Mouse (Mus musculus) heart, embryonic 10.5 days (tissue): Measurements from ENCODE around the gene Elovl2. TPM values are rescaled to one million over a fixed set of nuclear protein-coding genes. Genes with fewer than 3 reads are reported as not detected.
"Not testable (repeated sequence)": the region's sequence is repeated elsewhere in the genome, so short reads cannot be mapped to it uniquely, and the experiment has no call there.

Source experiments
- DNase-seq: peaks from one replicate; pipeline ENCODE4 v3.0.0-alpha.2; 2017; ENCODE audit warnings: low spot score
- H3K27ac ChIP-seq: fragments of 300-500 bp; sonication (generic); 2 replicates; pipeline ENCODE4 v1.5.1; 2016; ENCODE audit warnings: mild to moderate bottlenecking
- H3K27me3 ChIP-seq: fragments of 300-500 bp; sonication (generic); 2 replicates; pipeline ENCODE4 v1.6.1; 2016; ENCODE audit warnings: mild to moderate bottlenecking; ENCODE audit not compliant: poor library complexity, insufficient read depth, severe bottlenecking
- H3K36me3 ChIP-seq: fragments of 300-500 bp; sonication (generic); 2 replicates; pipeline ENCODE4 v1.6.1; 2016; ENCODE audit warnings: mild to moderate bottlenecking, moderate library complexity
- H3K4me1 ChIP-seq: fragments of 300-500 bp; sonication (generic); 2 replicates; pipeline ENCODE4 v1.6.1; 2016; ENCODE audit warnings: mild to moderate bottlenecking
- H3K4me3 ChIP-seq: fragments of 300-500 bp; sonication (generic); 2 replicates; pipeline ENCODE4 v1.5.1; 2016; ENCODE audit warnings: mild to moderate bottlenecking, moderate library complexity
- H3K9me3 ChIP-seq: fragments of 300-500 bp; sonication (generic); 2 replicates; pipeline ENCODE4 v1.6.1; 2016; ENCODE audit warnings: mild to moderate bottlenecking, moderate library complexity
- WGBS: fragments of 180-500 bp; shearing (Covaris S2); methylation state at CpG from one replicate; pipeline ENCODE4 v1.1.7; 2016; 5-methylcytosine and 5-hydroxymethylcytosine counted together
- polyA plus RNA-seq: library from polyadenylated mRNA; unstranded; fragments of >200 nt; fragmentation: Nextera tagmentation; extraction: Ambion mirVana; gene quantifications from 2 replicates; pipeline ENCODE4 v1.2.1, GENCODE M21; 2016

Elovl2 gene
- polyA plus RNA-seq, 1 experiment from 2014 or later: 15.5 TPM

- Histone ChIP-seq H3K9me3 (no peaks in the 10 kb centered on the region), H3K4me1 (no peaks in the 10 kb centered on the region), H3K4me3 (no peak overlapping the region), H3K36me3 (no peaks in the 10 kb centered on the region), H3K27ac (no peak overlapping the region), H3K27me3 (no peaks in the 10 kb centered on the region)
- no peak for DNase-seq
- 81% methylated on average over 5 of the region's 5 CpGs for WGBS
Observed at GRCm38 (mm10) chr13:41230256-41230655, 10.1 kb upstream of the Elovl2 start.

GRCm38 (mm10) chr13:41228060-41228459 lies 7.9 kb upstream of the Elovl2 start:
- WGBS: 78% methylated on average over 5 of the region's 5 CpGs
- H3K9me3 ChIP-seq: no peaks in the 10 kb centered on the region
- H3K27me3 ChIP-seq: no peaks in the 10 kb centered on the region
- H3K27ac ChIP-seq: no peak overlapping the region
- no peaks in the 10 kb centered on the region for H3K4me1 ChIP-seq
- no peak overlapping the region for H3K4me3 ChIP-seq
- H3K36me3 ChIP-seq: no peaks in the 10 kb centered on the region
- no peak for DNase-seq

GRCm38 (mm10) chr13:41226513-41226912 lies 6.3 kb upstream of the Elovl2 start:
- Histone ChIP-seq H3K36me3 (0 out of 2 replicates have a peak, but pooled peaks cover 2% of the 10 kb centered on the region), H3K9me3 (no peaks in the 10 kb centered on the region), H3K27me3 (no peaks in the 10 kb centered on the region), H3K4me1 (no peaks in the 10 kb centered on the region), H3K4me3 (no peak overlapping the region), H3K27ac (no peak overlapping the region)
- DNase-seq: no peak
- 74% methylated on average over 5 of the region's 5 CpGs for WGBS

GRCm38 (mm10) chr13:41219687-41220303 lies 410 bp downstream of the Elovl2 start:
- peaks cover 8% of the 10 kb centered on the region; the same call in 1 of the 2 replicates for H3K4me1 ChIP-seq
- H3K36me3 ChIP-seq: 0 out of 2 replicates have a peak, but pooled peaks cover 2% of the 10 kb centered on the region
- 0 out of 2 replicates have a peak, but pooled peaks cover 5% of the 10 kb centered on the region for H3K9me3 ChIP-seq
- 4% methylated on average over 35 of the region's 39 CpGs for WGBS
- H3K27ac ChIP-seq: peak overlapping the region; percentile 86
- peak; percentile 77 for DNase-seq
- no peaks in the 10 kb centered on the region for H3K27me3 ChIP-seq
- H3K4me3 ChIP-seq: peak overlapping the region; percentile 74

GRCm38 (mm10) chr13:41219056-41219455 lies 1.1 kb downstream of the Elovl2 start:
- no peak overlapping the region for H3K27ac ChIP-seq
- 0 out of 2 replicates have a peak, but pooled peaks cover 2% of the 10 kb centered on the region for H3K36me3 ChIP-seq
- 39% methylated on average over 1 of the region's 1 CpGs for WGBS
- no peaks in the 10 kb centered on the region for H3K27me3 ChIP-seq
- DNase-seq: no peak
- peaks cover 8% of the 10 kb centered on the region; the same call in 1 of the 2 replicates for H3K4me1 ChIP-seq
- H3K9me3 ChIP-seq: 0 out of 2 replicates have a peak, but pooled peaks cover 5% of the 10 kb centered on the region
- H3K4me3 ChIP-seq: no peak overlapping the region

GRCm38 (mm10) chr13:41216236-41216635 lies 4.0 kb downstream of the Elovl2 start:
- Histone ChIP-seq H3K9me3 (0 out of 2 replicates have a peak, but pooled peaks cover 5% of the 10 kb centered on the region), H3K27me3 (no peaks in the 10 kb centered on the region), H3K4me1 (peaks cover 11% of the 10 kb centered on the region), H3K27ac (no peak overlapping the region), H3K4me3 (no peak overlapping the region), H3K36me3 (no peaks in the 10 kb centered on the region)
- no peak for DNase-seq
- 77% methylated on average over 3 of the region's 3 CpGs for WGBS

GRCm38 (mm10) chr13:41215669-41216068 lies 4.5 kb downstream of the Elovl2 start:
- 0 out of 2 replicates have a peak, but pooled peaks cover 1% of the 10 kb centered on the region for H3K9me3 ChIP-seq
- no peak for DNase-seq
- 79% methylated on average over 6 of the region's 6 CpGs for WGBS

GRCm38 (mm10) chr13:41212558-41213322 lies 7.5 kb downstream of the Elovl2 start:
- Histone ChIP-seq H3K36me3 (no peaks in the 10 kb centered on the region), H3K9me3 (no peaks in the 10 kb centered on the region), H3K27me3 (no peaks in the 10 kb centered on the region), H3K4me3 (no peak overlapping the region), H3K4me1 (peaks cover 3% of the 10 kb centered on the region; the same call in 1 of the 2 replicates), H3K27ac (no peak overlapping the region)
- WGBS: 66% methylated on average over 6 of the region's 6 CpGs
- no peak for DNase-seq

More at GRCm38 (mm10) chr13:41215669-41216068, 4.5 kb downstream of the Elovl2 start:
- no peak overlapping the region for H3K27ac ChIP-seq
- H3K4me1 ChIP-seq: peaks cover 11% of the 10 kb centered on the region
- no peak overlapping the region for H3K4me3 ChIP-seq
- H3K36me3 ChIP-seq: no peaks in the 10 kb centered on the region
- H3K27me3 ChIP-seq: no peaks in the 10 kb centered on the region

- 77% methylated on average over 4 of the region's 4 CpGs for WGBS
Observed at GRCm38 (mm10) chr13:41211276-41211675, 8.9 kb downstream of the Elovl2 start.

GRCm38 (mm10) chr13:41206241-41206640 lies 14.0 kb downstream of the Elovl2 start:
- no peaks in the 10 kb centered on the region for H3K36me3 ChIP-seq
- no peak for DNase-seq
- no peaks in the 10 kb centered on the region for H3K9me3 ChIP-seq
- no peak overlapping the region for H3K27ac ChIP-seq
- peaks cover 3% of the 10 kb centered on the region; the same call in 1 of the 2 replicates for H3K4me1 ChIP-seq
- no peaks in the 10 kb centered on the region for H3K27me3 ChIP-seq
- 78% methylated on average over 5 of the region's 5 CpGs for WGBS
- H3K4me3 ChIP-seq: no peak overlapping the region

More at GRCm38 (mm10) chr13:41211276-41211675, 8.9 kb downstream of the Elovl2 start:
- no peak for DNase-seq
- Histone ChIP-seq H3K4me3 (no peak overlapping the region), H3K36me3 (no peaks in the 10 kb centered on the region), H3K27ac (no peak overlapping the region), H3K9me3 (no peaks in the 10 kb centered on the region), H3K27me3 (no peaks in the 10 kb centered on the region), H3K4me1 (peaks cover 3% of the 10 kb centered on the region; the same call in 1 of the 2 replicates)

- not testable (repeated sequence) for H3K27ac ChIP-seq, DNase-seq, H3K36me3 ChIP-seq, H3K4me3 ChIP-seq, H3K27me3 ChIP-seq, H3K9me3 ChIP-seq, H3K4me1 ChIP-seq
Observed at GRCm38 (mm10) chr13:41205568-41205967, 14.6 kb downstream of the Elovl2 start.

GRCm38 (mm10) chr13:41203691-41204090 lies 16.5 kb downstream of the Elovl2 start:
- no peaks in the 10 kb centered on the region for H3K9me3 ChIP-seq
- H3K27me3 ChIP-seq: no peaks in the 10 kb centered on the region
- H3K4me3 ChIP-seq: no peak overlapping the region
- 65% methylated on average over 9 of the region's 9 CpGs for WGBS
- DNase-seq: no peak
- H3K36me3 ChIP-seq: no peaks in the 10 kb centered on the region
- no peak overlapping the region for H3K27ac ChIP-seq
- peaks cover 3% of the 10 kb centered on the region; the same call in 1 of the 2 replicates for H3K4me1 ChIP-seq

- no peaks in the 10 kb centered on the region for H3K36me3 ChIP-seq
- H3K27me3 ChIP-seq: no peaks in the 10 kb centered on the region
- no peak overlapping the region for H3K27ac ChIP-seq
- H3K9me3 ChIP-seq: no peaks in the 10 kb centered on the region
- peaks cover 3% of the 10 kb centered on the region; the same call in 1 of the 2 replicates for H3K4me1 ChIP-seq
- 75% methylated on average over 7 of the region's 7 CpGs for WGBS
- H3K4me3 ChIP-seq: no peak overlapping the region
- no peak for DNase-seq
Observed at GRCm38 (mm10) chr13:41203289-41203688, 16.9 kb downstream of the Elovl2 start.
